Mouse (Mus musculus): ENCODE results near the gene Prkn.

Gene Prkn

DNA sequence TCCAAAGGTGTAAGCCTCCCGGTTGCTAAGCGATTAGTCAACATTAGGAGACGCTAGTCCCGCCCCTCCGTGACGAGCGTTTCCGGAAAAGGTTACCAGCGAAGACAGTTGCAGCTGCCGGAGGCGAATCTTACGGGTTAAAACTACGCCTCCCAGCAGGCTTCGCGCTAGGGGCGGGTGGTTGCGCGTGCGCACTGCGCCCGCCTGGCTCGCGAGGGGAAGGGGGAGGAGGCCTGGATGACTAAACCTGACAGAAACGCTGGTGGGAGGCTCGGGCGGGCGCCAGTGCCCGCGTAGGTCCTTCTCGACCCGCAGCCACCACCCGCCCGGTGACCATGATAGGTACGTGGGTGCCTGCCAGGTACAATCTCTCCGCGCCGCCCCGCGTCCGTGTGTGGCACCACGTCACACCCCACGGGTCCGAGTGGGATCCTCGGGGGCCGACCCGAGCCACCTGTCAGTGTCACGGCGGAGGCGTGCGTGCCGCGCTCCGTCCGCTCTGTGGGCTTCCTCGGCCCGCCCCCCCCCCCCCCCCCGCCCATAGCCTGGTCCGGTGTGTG lies at the start of gene Prkn, which contains the start of gene Pacrg:
Gene Prkn (plus strand): TSS at position 237 of the 560 bp plus-strand sequence.
Gene Pacrg (minus strand): TSS at position 164 of the 560 bp plus-strand sequence.
- peak; percentile 95 to 97 for DNase-seq

- DNase-seq: no peak
Measured at GRCm38 (mm10) chr17:10791661-10792060, 48.5 kb upstream of the Prkn start.

DNA sequence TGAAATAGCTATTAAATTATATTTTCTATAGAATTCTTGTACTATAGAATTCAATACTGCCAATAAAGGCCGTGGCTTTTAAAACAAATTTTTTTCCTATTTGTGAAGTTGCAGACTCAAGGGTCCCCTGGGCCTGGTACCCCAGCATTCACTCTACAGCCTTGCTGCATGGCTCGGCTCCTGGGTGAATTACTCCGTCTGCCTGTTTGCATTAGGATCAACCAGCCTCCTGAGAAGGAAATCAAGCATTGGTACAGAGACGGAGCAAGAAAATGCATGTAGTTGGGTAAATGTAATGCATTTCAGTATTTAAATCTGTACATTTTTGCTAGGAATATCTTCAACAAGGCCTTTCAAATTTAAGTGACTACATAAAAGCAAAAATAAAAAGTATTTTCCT lies 33.5 kb upstream of the Prkn start:
- no peak for DNase-seq

GRCm38 (mm10) chr17:10807261-10807998 lies 32.8 kb upstream of the Prkn start:
- no peak for DNase-seq

- no peak for DNase-seq
Measured at GRCm38 (mm10) chr17:10808571-10808970, 31.6 kb upstream of the Prkn start.

- no peak for DNase-seq
Measured at GRCm38 (mm10) chr17:10818971-10819370, 21.2 kb upstream of the Prkn start.

DNA sequence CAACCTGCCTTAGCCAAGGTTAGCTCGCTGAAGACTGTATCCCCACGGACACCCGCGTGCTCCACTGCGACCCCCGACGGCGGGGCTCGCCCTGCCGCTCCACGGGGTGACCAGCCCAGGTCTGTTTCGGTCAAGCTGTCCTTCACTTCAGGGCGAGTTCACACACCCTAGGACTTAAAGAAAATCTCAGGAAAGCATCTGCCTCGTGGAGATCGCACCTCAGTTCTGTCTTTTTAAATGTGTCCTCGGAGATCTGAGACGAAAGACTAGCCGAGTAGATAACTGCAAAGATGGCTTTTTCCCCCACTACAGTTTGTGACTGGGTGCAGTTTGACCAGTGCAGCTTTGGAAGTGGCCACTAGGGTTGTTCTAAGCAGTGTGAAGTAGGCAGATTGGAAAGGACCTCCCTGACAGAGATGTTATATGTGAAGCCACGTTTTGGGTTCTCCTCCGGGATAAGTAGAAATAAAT lies 582 bp downstream of the Prkn start:
- DNase-seq: no peak

- DNase-seq: no peak
Measured at GRCm38 (mm10) chr17:10854207-10854606, 14.0 kb downstream of the Prkn start.

DNA sequence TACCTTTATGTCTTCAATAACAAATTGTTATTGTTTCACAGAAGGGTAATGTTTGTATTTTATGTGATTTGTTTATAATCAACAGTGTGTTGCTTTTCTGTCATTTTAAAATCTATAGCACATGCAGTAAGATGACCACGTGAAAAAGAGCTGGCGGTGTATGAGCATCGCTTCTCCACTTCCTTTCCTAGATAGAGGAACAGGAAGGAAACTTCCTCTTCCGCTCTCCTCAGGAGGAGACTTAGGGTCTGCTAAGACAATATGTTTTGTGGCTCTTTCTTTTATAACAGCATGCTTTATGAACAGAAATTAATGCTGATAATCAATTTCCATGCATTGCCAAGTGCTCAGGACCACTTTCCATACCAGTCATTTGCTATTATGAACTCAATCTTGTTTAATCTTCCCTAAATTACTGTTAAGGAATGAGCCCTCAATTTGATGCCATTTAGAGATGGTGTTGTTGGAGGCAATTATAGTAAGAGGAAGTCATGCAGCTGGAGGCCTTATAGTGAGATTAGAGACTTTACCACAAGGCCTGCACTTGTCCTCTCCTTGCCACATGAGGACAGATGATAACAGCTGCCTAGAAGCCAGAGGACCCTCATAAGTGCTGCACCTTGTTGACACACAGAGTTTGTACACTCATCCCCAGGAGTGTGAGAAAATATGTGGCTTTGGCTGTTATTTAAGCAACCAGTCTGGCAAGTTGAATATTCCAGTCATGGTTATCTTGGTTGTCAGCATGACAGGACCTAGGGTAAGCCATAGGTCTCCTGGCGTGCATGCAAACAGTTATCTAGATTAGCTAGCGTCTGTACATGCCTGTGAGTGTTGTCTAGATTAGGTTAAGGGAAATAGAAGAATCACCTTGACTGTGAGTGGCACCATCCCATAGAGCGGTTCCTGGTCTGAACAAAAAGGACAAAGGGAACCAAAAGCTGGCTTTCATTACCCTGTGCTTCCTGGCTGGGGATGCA lies 34.3 kb downstream of the Prkn start:
- no peak for DNase-seq

GRCm38 (mm10) chr17:10878986-10879385 lies 38.8 kb downstream of the Prkn start:
- no peak for DNase-seq

GRCm38 (mm10) chr17:10882260-10882659 lies 42.1 kb downstream of the Prkn start:
- no peak for DNase-seq

- DNase-seq: no peak
Measured at GRCm38 (mm10) chr17:10887924-10888323, 47.7 kb downstream of the Prkn start.

- no peak for DNase-seq
Measured at GRCm38 (mm10) chr17:10901686-10902228, 61.6 kb downstream of the Prkn start.

DNA sequence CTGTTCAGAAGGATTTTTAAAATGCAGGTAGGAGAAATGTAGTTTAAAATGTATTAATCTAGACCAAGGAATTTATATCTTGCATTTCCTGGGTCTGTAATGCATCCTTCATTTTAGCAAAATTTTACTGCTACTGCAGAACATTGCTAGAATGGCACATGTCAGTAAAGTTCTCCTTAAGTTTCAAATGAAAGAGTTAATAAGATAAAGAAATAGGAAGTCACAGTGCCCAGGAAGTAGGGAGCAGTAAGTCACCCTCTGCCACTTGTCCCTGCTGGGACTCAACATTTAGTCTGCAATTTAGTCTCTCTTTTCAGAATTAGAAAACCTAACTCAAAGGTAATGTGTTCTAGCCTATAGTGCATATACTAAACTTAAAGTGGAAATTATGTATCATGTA lies 96.5 kb downstream of the Prkn start:
- DNase-seq: no peak

DNA sequence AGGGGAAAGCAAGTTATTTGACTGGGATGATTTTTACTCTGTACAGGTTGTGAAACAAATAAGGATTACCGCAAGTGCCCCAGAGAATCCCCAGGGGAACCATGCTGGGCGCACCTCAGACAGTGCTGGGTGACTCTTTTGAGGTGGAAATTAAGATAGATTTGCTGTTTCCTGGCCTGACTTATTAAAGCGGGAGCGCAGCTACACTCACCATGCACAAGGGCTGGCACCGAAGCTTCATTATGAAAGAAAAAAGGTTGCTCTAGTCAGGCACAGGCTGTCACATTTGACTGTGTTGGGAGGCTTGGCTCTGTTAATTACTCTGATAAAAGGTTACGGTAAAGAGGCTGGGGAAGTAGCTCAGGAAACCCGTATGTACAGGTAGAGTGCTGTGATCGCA lies 97.7 kb downstream of the Prkn start:
- DNase-seq: no peak

- no peak for DNase-seq
Measured at GRCm38 (mm10) chr17:10938755-10939154, 98.6 kb downstream of the Prkn start.

- no peak for DNase-seq
Measured at GRCm38 (mm10) chr17:10946552-10946951, 106.4 kb downstream of the Prkn start.

DNA sequence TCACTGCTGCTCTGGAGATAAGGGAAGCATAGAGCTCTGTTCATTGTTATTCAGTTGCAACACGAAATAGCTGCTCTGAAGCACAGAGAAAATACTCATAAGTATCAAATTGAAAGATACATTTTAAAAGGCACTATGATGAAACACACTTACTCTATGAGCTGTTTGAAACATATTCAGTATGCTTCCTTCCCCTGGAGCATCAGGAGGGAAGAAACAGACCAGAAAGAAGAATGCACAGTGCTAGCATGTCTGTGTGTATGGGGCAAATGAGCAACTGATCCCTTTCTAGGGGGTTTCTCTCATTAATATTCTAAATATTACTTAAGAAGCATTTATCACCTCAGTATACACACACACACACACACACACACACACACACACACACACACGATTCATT lies 107.4 kb downstream of the Prkn start:
- no peak for DNase-seq

DNA sequence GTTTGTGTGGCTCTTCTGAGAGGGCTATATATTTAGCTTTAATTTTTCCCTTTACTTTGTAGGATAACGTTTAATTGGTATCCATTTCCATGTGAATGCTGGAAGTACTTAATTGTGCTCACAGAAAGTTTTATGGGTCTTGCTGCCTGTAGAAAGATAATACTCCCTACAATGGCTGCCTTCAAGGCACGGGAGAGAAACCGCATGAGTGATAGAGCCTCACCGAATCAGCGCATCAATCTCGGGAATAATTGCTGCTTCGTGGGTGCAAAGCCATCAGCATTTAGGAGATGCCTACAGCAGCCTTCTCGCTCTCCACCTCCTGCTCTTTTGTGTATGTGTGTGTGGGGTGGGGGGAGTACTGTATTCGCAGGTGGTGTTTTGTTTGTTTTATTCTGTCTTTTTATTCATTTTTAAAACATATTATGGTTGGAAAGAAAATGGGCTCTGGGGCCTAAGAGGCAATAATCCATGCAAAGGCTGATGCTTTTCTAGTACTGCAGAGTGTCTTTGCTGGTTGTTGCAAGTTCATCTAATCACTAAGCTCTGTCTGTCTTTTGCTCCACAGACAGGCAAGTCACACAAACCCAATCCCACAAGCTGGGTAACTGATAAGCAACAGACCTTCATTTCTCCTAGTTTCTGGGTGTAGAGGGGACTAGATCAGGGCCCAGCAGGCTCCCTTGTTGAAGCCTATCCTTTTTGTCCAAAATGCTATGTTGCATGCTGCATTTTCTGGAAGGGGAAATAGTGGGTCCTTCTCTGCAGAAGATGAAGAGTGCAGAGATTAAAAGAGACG lies 119.1 kb downstream of the Prkn start:
- no peak for DNase-seq

DNA sequence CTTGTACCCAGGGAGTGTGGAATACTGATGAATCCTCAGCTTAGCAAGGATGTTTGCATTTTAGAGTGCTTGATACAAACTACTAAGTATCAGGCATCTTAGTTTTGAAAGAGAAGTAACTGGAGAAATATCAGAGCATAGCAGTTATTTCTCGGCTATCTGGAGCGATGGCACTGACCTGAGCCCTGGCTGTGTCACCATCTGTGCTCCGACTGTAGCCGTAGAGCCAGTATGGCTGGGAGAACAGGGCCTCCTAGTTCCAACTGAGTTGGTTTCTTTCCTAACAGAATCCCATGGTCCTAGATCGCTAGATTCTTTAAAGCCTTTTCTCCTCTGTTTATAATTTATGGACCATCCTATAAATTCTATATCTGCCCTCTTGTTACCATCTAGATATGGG lies 122.0 kb downstream of the Prkn start:
- no peak for DNase-seq

DNA sequence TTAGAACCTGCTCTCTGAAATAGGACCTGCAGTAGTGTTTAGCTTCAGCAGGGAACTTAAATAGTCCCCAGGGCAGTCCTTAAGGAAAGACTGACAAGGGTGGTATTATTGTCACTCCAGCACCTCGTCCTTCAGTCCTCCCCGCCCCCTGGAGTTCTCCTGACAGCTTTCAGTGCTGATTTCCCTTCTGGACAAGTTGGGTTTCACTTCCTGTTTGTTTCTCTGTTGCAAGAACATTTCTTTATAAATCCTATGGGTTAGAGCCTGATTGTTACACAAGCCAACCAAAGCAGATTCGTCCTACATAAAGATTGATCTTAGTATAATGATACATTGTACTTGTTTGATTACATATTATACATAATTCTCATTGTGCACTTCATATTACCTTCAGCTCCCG lies 142.0 kb downstream of the Prkn start:
- no peak for DNase-seq

- DNase-seq: no peak
Measured at GRCm38 (mm10) chr17:10987040-10987439, 146.9 kb downstream of the Prkn start.
